Mouse (Mus musculus): ENCODE measurements around the gene Cer1. TPM values are rescaled to one million over a fixed set of nuclear protein-coding genes. Genes with fewer than 3 reads are reported as not detected.

Cer1 gene
- polyA plus RNA-seq, 1 experiment from 2014 or later: 0.25 TPM

GRCm38 (mm10) chr4:82914601-82915143 is 29.7 kb upstream of the Cer1 start:
- H3K36me3 ChIP-seq (ENCODE audit: control insufficient read depth, insufficient read depth, low read length): peaks cover 3% of the 10 kb centered on the region; the same call in 1 of the 2 replicates
- H3K27ac ChIP-seq (ENCODE audit: low read length): peak overlapping the region; percentile 49; the same call in 1 of the 2 replicates
- no peak for ATAC-seq (ENCODE audit: low read depth)
- H3K4me1 ChIP-seq (replicated peaks; ENCODE audit: control insufficient read depth, insufficient read depth, low read length): peaks cover 17% of the 10 kb centered on the region
- H3K27me3 ChIP-seq (ENCODE audit: control insufficient read depth, insufficient read depth, low read depth, low read length): no peaks in the 10 kb centered on the region
- H3K4me3 ChIP-seq (ENCODE audit: low read length): no peak overlapping the region
- 71% methylated on average over 11 of the region's 11 CpGs for WGBS
- no peak overlapping the region for H3K4me2 ChIP-seq (ENCODE audit: low read depth, low read length)
- H3K9ac ChIP-seq (ENCODE audit: low read length): no peak overlapping the region
- no peaks in the 10 kb centered on the region for H3K9me3 ChIP-seq (ENCODE audit: control insufficient read depth, low read length)

GRCm38 (mm10) chr4:82895227-82895626 is 10.3 kb upstream of the Cer1 start:
- H3K36me3 ChIP-seq (ENCODE audit: control insufficient read depth, insufficient read depth, low read length): peaks cover 7% of the 10 kb centered on the region; the same call in 1 of the 2 replicates
- no peaks in the 10 kb centered on the region for H3K9me3 ChIP-seq (ENCODE audit: control insufficient read depth, low read length)
- H3K4me1 ChIP-seq (replicated peaks; ENCODE audit: control insufficient read depth, insufficient read depth, low read length): no peaks in the 10 kb centered on the region
- ATAC-seq (ENCODE audit: low read depth): no peak
- H3K27ac ChIP-seq (ENCODE audit: low read length): no peak overlapping the region
- no peaks in the 10 kb centered on the region for H3K27me3 ChIP-seq (ENCODE audit: control insufficient read depth, insufficient read depth, low read depth, low read length)
- H3K4me2 ChIP-seq (ENCODE audit: low read depth, low read length): no peak overlapping the region
- no peak overlapping the region for H3K9ac ChIP-seq (ENCODE audit: low read length)
- 72% methylated on average over 10 of the region's 10 CpGs for WGBS
- no peak overlapping the region for H3K4me3 ChIP-seq (ENCODE audit: low read length)

- WGBS: 75% methylated on average over 5 of the region's 5 CpGs
- Histone ChIP-seq H3K4me3 (ENCODE audit: low read length) (no peak overlapping the region), H3K27ac (ENCODE audit: low read length) (no peak overlapping the region)
Observed at GRCm38 (mm10) chr4:82892247-82892646, 7.3 kb upstream of the Cer1 start.

GRCm38 (mm10) chr4:82891566-82891965 is 6.6 kb upstream of the Cer1 start:
- no peak overlapping the region for H3K9ac ChIP-seq (ENCODE audit: low read length)
- no peak overlapping the region for H3K27ac ChIP-seq (ENCODE audit: low read length)
- no peaks in the 10 kb centered on the region for H3K9me3 ChIP-seq (ENCODE audit: control insufficient read depth, low read length)
- H3K4me2 ChIP-seq (ENCODE audit: low read depth, low read length): no peak overlapping the region
- 78% methylated on average over 2 of the region's 2 CpGs for WGBS
- no peaks in the 10 kb centered on the region for H3K27me3 ChIP-seq (ENCODE audit: control insufficient read depth, insufficient read depth, low read depth, low read length)
- no peak overlapping the region for H3K4me3 ChIP-seq (ENCODE audit: low read length)
- ATAC-seq (ENCODE audit: low read depth): no peak
- H3K36me3 ChIP-seq (ENCODE audit: control insufficient read depth, insufficient read depth, low read length): 0 out of 2 replicates have a peak, but pooled peaks cover 2% of the 10 kb centered on the region
- no peaks in the 10 kb centered on the region for H3K4me1 ChIP-seq (replicated peaks; ENCODE audit: control insufficient read depth, insufficient read depth, low read length)

More at GRCm38 (mm10) chr4:82892247-82892646, 7.3 kb upstream of the Cer1 start:
- ATAC-seq (ENCODE audit: low read depth): no peak
- Histone ChIP-seq H3K27me3 (ENCODE audit: control insufficient read depth, insufficient read depth, low read depth, low read length) (no peaks in the 10 kb centered on the region), H3K4me1 (replicated peaks; ENCODE audit: control insufficient read depth, insufficient read depth, low read length) (no peaks in the 10 kb centered on the region), H3K9ac (ENCODE audit: low read length) (no peak overlapping the region), H3K4me2 (ENCODE audit: low read depth, low read length) (no peak overlapping the region), H3K36me3 (ENCODE audit: control insufficient read depth, insufficient read depth, low read length) (0 out of 2 replicates have a peak, but pooled peaks cover 3% of the 10 kb centered on the region), H3K9me3 (ENCODE audit: control insufficient read depth, low read length) (no peaks in the 10 kb centered on the region)

GRCm38 (mm10) chr4:82891049-82891448 is 6.1 kb upstream of the Cer1 start:
- 59% methylated on average over 7 of the region's 7 CpGs for WGBS
- Histone ChIP-seq H3K27me3 (ENCODE audit: control insufficient read depth, insufficient read depth, low read depth, low read length) (no peaks in the 10 kb centered on the region), H3K9ac (ENCODE audit: low read length) (no peak overlapping the region), H3K4me3 (ENCODE audit: low read length) (no peak overlapping the region), H3K9me3 (ENCODE audit: control insufficient read depth, low read length) (no peaks in the 10 kb centered on the region), H3K4me2 (ENCODE audit: low read depth, low read length) (no peak overlapping the region), H3K36me3 (ENCODE audit: control insufficient read depth, insufficient read depth, low read length) (no peaks in the 10 kb centered on the region), H3K27ac (ENCODE audit: low read length) (no peak overlapping the region), H3K4me1 (replicated peaks; ENCODE audit: control insufficient read depth, insufficient read depth, low read length) (no peaks in the 10 kb centered on the region)
- peak; percentile 82 for ATAC-seq (ENCODE audit: low read depth)

GRCm38 (mm10) chr4:82890585-82890984 is 5.6 kb upstream of the Cer1 start:
- H3K4me1 ChIP-seq (replicated peaks; ENCODE audit: control insufficient read depth, insufficient read depth, low read length): no peaks in the 10 kb centered on the region; the same call in 1 of the 2 replicates
- no peak overlapping the region for H3K27ac ChIP-seq (ENCODE audit: low read length)
- no peak overlapping the region for H3K9ac ChIP-seq (ENCODE audit: low read length)
- no peak overlapping the region for H3K4me3 ChIP-seq (ENCODE audit: low read length)
- no peaks in the 10 kb centered on the region for H3K9me3 ChIP-seq (ENCODE audit: control insufficient read depth, low read length)
- ATAC-seq (ENCODE audit: low read depth): no peak
- no peaks in the 10 kb centered on the region for H3K36me3 ChIP-seq (ENCODE audit: control insufficient read depth, insufficient read depth, low read length)
- 81% methylated on average over 4 of the region's 4 CpGs for WGBS
- H3K4me2 ChIP-seq (ENCODE audit: low read depth, low read length): no peak overlapping the region
- H3K27me3 ChIP-seq (ENCODE audit: control insufficient read depth, insufficient read depth, low read depth, low read length): no peaks in the 10 kb centered on the region

GRCm38 (mm10) chr4:82886148-82886547 is 1.2 kb upstream of the Cer1 start:
- H3K4me2 ChIP-seq (ENCODE audit: low read depth, low read length): no peak overlapping the region
- no peaks in the 10 kb centered on the region for H3K36me3 ChIP-seq (ENCODE audit: control insufficient read depth, insufficient read depth, low read length)
- no peak overlapping the region for H3K4me3 ChIP-seq (ENCODE audit: low read length)
- peaks cover 4% of the 10 kb centered on the region; the same call in 1 of the 2 replicates for H3K4me1 ChIP-seq (replicated peaks; ENCODE audit: control insufficient read depth, insufficient read depth, low read length)
- 57% methylated on average over 2 of the region's 2 CpGs for WGBS
- no peaks in the 10 kb centered on the region for H3K9me3 ChIP-seq (ENCODE audit: control insufficient read depth, low read length)
- H3K9ac ChIP-seq (ENCODE audit: low read length): no peak overlapping the region
- ATAC-seq (ENCODE audit: low read depth): no peak
- no peaks in the 10 kb centered on the region for H3K27me3 ChIP-seq (ENCODE audit: control insufficient read depth, insufficient read depth, low read depth, low read length)
- H3K27ac ChIP-seq (ENCODE audit: low read length): no peak overlapping the region

- H3K27me3 ChIP-seq (ENCODE audit: control insufficient read depth, insufficient read depth, low read depth, low read length): no peaks in the 10 kb centered on the region
- H3K4me1 ChIP-seq (replicated peaks; ENCODE audit: control insufficient read depth, insufficient read depth, low read length): peaks cover 4% of the 10 kb centered on the region; the same call in 1 of the 2 replicates
Observed at GRCm38 (mm10) chr4:82885535-82885913, 576 bp upstream of the Cer1 start.

GRCm38 (mm10) chr4:82882500-82882899 is 2.4 kb downstream of the Cer1 start:
- H3K36me3 ChIP-seq (ENCODE audit: control insufficient read depth, insufficient read depth, low read length): no peaks in the 10 kb centered on the region
- peaks cover 8% of the 10 kb centered on the region for H3K4me1 ChIP-seq (replicated peaks; ENCODE audit: control insufficient read depth, insufficient read depth, low read length)
- no peaks in the 10 kb centered on the region for H3K9me3 ChIP-seq (ENCODE audit: control insufficient read depth, low read length)
- H3K27ac ChIP-seq (ENCODE audit: low read length): no peak overlapping the region
- no peak overlapping the region for H3K4me2 ChIP-seq (ENCODE audit: low read depth, low read length)
- ATAC-seq (ENCODE audit: low read depth): no peak
- no peak overlapping the region for H3K4me3 ChIP-seq (ENCODE audit: low read length)
- 83% methylated on average over 9 of the region's 9 CpGs for WGBS
- H3K9ac ChIP-seq (ENCODE audit: low read length): no peak overlapping the region
- no peaks in the 10 kb centered on the region for H3K27me3 ChIP-seq (ENCODE audit: control insufficient read depth, insufficient read depth, low read depth, low read length)

More at GRCm38 (mm10) chr4:82885535-82885913, 576 bp upstream of the Cer1 start:
- ATAC-seq (ENCODE audit: low read depth): no peak
- no peak overlapping the region for H3K9ac ChIP-seq (ENCODE audit: low read length)
- no peaks in the 10 kb centered on the region for H3K9me3 ChIP-seq (ENCODE audit: control insufficient read depth, low read length)
- H3K36me3 ChIP-seq (ENCODE audit: control insufficient read depth, insufficient read depth, low read length): no peaks in the 10 kb centered on the region
- 25% methylated on average over 1 of the region's 1 CpGs for WGBS
- no peak overlapping the region for H3K27ac ChIP-seq (ENCODE audit: low read length)
- H3K4me2 ChIP-seq (ENCODE audit: low read depth, low read length): no peak overlapping the region
- no peak overlapping the region for H3K4me3 ChIP-seq (ENCODE audit: low read length)

All from lung, embryonic 16.5 days (tissue).